Mouse (Mus musculus): ENCODE results near the gene A2ml1. TPM values are rescaled to one million over a fixed set of nuclear protein-coding genes. Genes with fewer than 3 reads are reported as not detected.

Gene A2ml1
- total RNA-seq, 2 experiments from 2014 or later: 13.7 to 14.6 TPM

DNA sequence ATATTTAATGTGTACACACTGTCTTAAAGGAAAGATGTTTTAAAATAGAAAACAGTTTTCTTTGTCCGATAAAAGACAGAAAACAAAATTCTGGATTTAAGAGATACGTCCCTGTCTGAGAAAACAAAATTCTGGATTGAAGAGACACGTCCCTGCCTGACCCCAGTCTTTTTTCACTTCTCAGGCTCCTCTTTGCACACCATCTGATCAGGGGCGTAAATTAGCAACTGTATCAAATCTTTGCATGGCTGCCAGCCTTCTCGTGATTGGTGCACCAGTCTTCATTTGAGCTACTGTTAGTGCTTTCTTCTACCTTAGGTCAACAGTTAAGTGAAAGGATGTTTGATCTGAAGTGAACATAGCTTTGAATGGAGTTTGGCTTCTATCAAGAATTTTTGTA is 76.7 kb downstream of the A2ml1 start:
- no peak for TF ChIP-seq CTCF (IDR thresholded peaks at IDR 0.05)
- intact Hi-C loops (cut with DNase I): no loop called here
- H3K27ac ChIP-seq: no peak overlapping the region
- DNase-seq (ENCODE audit: extremely low spot score in 1 of 2, low spot score in 2 of 2): no peak
- H3K4me3 ChIP-seq: no peak overlapping the region

DNA sequence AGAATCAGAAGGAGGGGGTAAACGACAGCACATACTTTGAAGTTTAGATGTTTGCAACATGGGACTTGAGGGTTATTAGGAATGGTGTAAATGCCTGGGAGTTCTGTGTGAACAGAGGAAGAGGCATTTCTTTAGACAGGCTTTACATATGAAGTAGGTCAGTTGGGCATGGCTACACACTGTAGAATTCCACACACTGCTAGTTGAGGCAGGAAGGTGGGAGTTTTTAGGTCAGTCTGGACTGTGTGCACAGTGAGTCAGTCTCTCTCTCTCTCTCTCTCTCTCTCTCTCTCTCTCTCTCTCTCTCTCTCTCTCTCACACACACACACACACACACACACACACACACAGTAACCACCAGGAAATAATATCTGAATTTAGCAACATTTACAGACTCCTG is 86.1 kb downstream of the A2ml1 start:
- H3K27ac ChIP-seq: no peak overlapping the region
- no peak for TF ChIP-seq CTCF (IDR thresholded peaks at IDR 0.05)
- DNase-seq (ENCODE audit: extremely low spot score in 1 of 2, low spot score in 2 of 2): no peak
- H3K4me3 ChIP-seq: no peak overlapping the region
- intact Hi-C loops (cut with DNase I): no loop called here

DNA sequence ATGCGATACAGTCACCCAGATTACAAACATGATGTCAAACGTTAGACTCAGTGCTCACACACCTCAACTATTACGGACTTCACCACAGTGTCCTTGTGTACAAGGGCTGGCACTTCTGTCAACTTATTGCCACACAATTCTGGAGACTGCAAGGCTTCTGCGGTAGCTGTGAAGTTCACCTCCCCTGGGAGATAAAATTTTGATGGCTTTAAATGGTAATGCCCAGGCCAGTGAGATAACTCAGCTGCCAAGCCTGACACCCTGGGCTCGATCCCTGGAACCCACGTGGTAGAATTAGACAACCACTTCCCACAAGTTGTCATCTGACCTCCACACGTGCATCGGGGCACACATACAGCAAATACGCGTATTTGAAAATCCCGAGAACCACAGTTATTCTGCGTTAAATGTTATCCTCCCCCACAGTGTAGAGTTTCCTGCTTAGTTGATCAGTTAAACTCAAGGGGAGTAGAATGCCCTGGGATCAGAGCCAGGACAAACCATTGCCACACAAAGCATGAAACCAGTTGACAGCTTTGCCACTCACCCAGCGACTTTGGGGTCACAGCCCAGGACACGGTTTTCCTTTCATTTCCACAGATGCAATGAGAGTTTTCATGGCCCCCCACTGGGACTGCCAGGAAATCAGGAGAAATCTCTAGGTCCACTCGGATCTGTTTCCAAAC is 86.6 kb downstream of the A2ml1 start:
- intact Hi-C loops (cut with DNase I): no loop called here
- no peak overlapping the region for H3K4me3 ChIP-seq
- H3K27ac ChIP-seq: no peak overlapping the region
- DNase-seq (ENCODE audit: extremely low spot score in 1 of 2, low spot score in 2 of 2): no peak
- TF ChIP-seq CTCF (IDR thresholded peaks at IDR 0.05): no peak

DNA sequence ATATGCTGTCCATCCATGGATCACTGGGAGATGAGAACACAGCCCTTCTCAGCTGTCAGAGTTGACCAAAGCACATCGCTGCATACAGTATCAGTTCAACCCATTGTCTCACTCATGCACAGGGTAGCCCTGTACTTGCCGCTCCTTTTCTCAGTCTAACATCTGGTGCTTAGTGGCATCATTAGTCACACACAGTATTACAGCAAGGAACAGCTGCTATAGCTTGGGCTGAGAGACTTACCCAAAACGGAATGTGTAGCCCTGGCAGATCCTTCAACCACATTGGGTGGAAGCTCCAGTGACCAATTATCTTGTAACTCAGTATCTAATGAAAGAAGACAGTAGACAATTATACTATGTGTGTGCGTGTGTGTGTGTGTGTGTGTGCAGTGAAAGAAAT is 89.5 kb downstream of the A2ml1 start:
- no peak for TF ChIP-seq CTCF (IDR thresholded peaks at IDR 0.05)
- no peak overlapping the region for H3K4me3 ChIP-seq
- intact Hi-C loops (cut with DNase I): no loop called here

DNA sequence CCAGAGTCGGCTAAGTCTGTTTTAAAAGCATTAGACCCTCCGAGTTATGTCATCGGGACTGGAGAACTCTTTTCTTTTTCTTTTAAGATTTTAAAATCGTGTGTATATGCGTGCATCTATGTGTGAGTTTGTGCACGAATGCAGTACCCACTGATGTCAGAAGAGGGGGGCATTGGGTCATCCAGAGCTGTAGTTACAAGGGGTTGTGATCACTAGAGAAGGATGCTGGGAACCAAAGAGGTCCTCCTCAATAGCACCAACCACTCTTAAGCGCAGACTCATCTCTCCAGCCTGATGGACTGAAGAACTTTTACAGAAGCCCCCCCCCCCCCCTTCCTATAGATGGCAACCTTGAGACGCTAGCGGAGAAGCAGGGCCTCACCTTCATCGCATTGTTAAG is 91.3 kb downstream of the A2ml1 start:
- Histone ChIP-seq H3K4me3 (no peak overlapping the region), H3K27ac (no peak overlapping the region)
- no peak for TF ChIP-seq CTCF (IDR thresholded peaks at IDR 0.05)
- intact Hi-C loops (cut with DNase I): no loop called here
- DNase-seq (ENCODE audit: extremely low spot score in 1 of 2, low spot score in 2 of 2): no peak

More for the DNA sequence above, 89.5 kb downstream of the A2ml1 start:
- no peak for DNase-seq (ENCODE audit: extremely low spot score in 1 of 2, low spot score in 2 of 2)
- H3K27ac ChIP-seq: no peak overlapping the region

Other genes with a start within 250 kb of the A2ml1 start
- 10 to 100 TPM; 20.1 to 21.9 TPM for gene Tulp3, start 225.8 kb downstream of the A2ml1 start, total RNA-seq (2021)
- gene Rhno1, start 218.7 kb downstream of the A2ml1 start, total RNA-seq (2021): 10 to 100 TPM; 18.4 to 19.1 TPM
- 1 to 10 TPM; 1.1 to 2.1 TPM for gene Foxm1, start 218.6 kb downstream of the A2ml1 start, total RNA-seq (2021)
- gene Tex52, start 206.2 kb downstream of the A2ml1 start, total RNA-seq (2021): 1 to 10 TPM in 1 of 2 experiments, under 1 TPM in 1; 0.79 to 1.1 TPM
- gene Gm44596, start 206.1 kb downstream of the A2ml1 start, total RNA-seq (2021): not detected
- gene Nrip2, start 182.3 kb downstream of the A2ml1 start, total RNA-seq (2021): 10 to 100 TPM; 12.7 to 13.7 TPM
- 10 to 100 TPM; 34.8 to 36.0 TPM for gene Itfg2, start 156.7 kb downstream of the A2ml1 start, total RNA-seq (2021)
- 100 to 1,000 TPM; 118 TPM for gene Fkbp4, start 142.9 kb downstream of the A2ml1 start, total RNA-seq (2021)
- gene Pzp, start 54.9 kb downstream of the A2ml1 start, total RNA-seq (2021): not detected
- gene Klrb1a, start 41.9 kb upstream of the A2ml1 start, total RNA-seq (2021): not detected
- under 1 TPM in 1 of 2 experiments, not detected in 1; 0.42 TPM for gene Clec2h, start 80.8 kb upstream of the A2ml1 start, total RNA-seq (2021)
- gene Klrb1, start 141.5 kb upstream of the A2ml1 start, total RNA-seq (2021): not detected
- not detected for gene Klrb1c, start 207.6 kb upstream of the A2ml1 start, total RNA-seq (2021)
- gene Gm44511, start 244.7 kb upstream of the A2ml1 start, total RNA-seq (2021): not detected
- gene Klrb1b, start 244.7 kb upstream of the A2ml1 start, total RNA-seq (2021): not detected

Measured in left cerebral cortex, adult 2 months (tissue).